Mouse (Mus musculus) brown adipose tissue, adult 24 weeks (tissue): ENCODE results near the gene Stat3. TPM values are rescaled to one million over a fixed set of nuclear protein-coding genes. Genes with fewer than 3 reads are reported as not detected.

ENCODE experiments used
- H3K27ac ChIP-seq: fragments of 200-500 bp; replicated peaks from 2 replicates; pipeline ENCODE4 v1.5.1; 2012; ENCODE audit warnings: low read depth, mild to moderate bottlenecking, low read length
- H3K4me1 ChIP-seq: fragments of 200-500 bp; 2 replicates; pipeline ENCODE4 v1.6.1; 2012; ENCODE audit warnings: low read length, mixed read lengths; ENCODE audit not compliant: control insufficient read depth, insufficient read depth, insufficient read length
- H3K4me3 ChIP-seq: fragments of 200-500 bp; 2 replicates; pipeline ENCODE4 v1.5.1; 2012; ENCODE audit warnings: low read depth, mild to moderate bottlenecking, low read length, moderate library complexity; ENCODE audit not compliant: insufficient read depth
- polyA plus RNA-seq: library from polyadenylated mRNA; stranded (reverse); fragments of >200 nt; gene quantifications from 2 replicates; pipeline ENCODE4 v1.2.4, GENCODE M21; 2012; ENCODE audit not compliant: missing spikeins, insufficient read depth, insufficient read length

Gene Stat3
- polyA plus RNA-seq, 1 experiment = 20.9 TPM

- Histone ChIP-seq H3K4me1 (no peaks in the 10 kb centered on the region), H3K27ac (no peak overlapping the region; the same call in 1 of the 2 replicates), H3K4me3 (no peak overlapping the region)
Observed at GRCm38 (mm10) chr11:100894146-100894918, 45.0 kb downstream of the Stat3 start.

GRCm38 (mm10) chr11:100893482-100893881 is 45.9 kb downstream of the Stat3 start:
- no peak overlapping the region for H3K27ac ChIP-seq
- no peaks in the 10 kb centered on the region for H3K4me1 ChIP-seq
- no peak overlapping the region for H3K4me3 ChIP-seq

- Histone ChIP-seq H3K4me1 (no peaks in the 10 kb centered on the region), H3K27ac (no peak overlapping the region), H3K4me3 (no peak overlapping the region)
Observed at GRCm38 (mm10) chr11:100892435-100892834, 46.9 kb downstream of the Stat3 start.

- H3K4me3 ChIP-seq = no peak overlapping the region
- H3K27ac ChIP-seq = no peak overlapping the region
- H3K4me1 ChIP-seq = no peaks in the 10 kb centered on the region
Observed at GRCm38 (mm10) chr11:100891256-100892123, 47.9 kb downstream of the Stat3 start.

- no peak overlapping the region for H3K27ac ChIP-seq
- no peaks in the 10 kb centered on the region for H3K4me1 ChIP-seq
- H3K4me3 ChIP-seq = no peak overlapping the region
Observed at GRCm38 (mm10) chr11:100890481-100890880, 48.9 kb downstream of the Stat3 start.

GRCm38 (mm10) chr11:100888348-100888820 is 51.0 kb downstream of the Stat3 start:
- Histone ChIP-seq H3K4me3 (no peak overlapping the region), H3K4me1 (no peaks in the 10 kb centered on the region), H3K27ac (no peak overlapping the region)

DNA sequence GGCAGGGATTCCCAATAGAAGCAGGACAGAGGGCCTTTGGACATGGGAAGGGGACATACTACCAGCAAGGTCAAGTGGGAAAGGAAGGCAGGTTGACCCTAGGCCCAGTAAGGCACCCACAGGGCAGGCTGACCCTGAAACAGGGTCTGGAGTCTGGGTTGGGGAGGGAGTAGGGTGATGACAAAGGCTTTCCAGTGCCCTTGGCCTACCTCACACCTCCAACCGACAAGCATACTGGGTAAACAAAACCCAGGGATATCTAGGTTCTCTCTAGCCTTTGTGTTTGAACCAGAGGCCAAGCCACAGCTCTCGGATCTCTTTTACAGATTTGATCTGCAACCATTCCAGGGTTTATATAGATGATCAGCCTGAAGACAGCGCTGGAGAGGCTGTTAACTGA is 51.6 kb downstream of the Stat3 start:
- Histone ChIP-seq H3K4me1 (no peaks in the 10 kb centered on the region), H3K4me3 (no peak overlapping the region), H3K27ac (no peak overlapping the region)

DNA sequence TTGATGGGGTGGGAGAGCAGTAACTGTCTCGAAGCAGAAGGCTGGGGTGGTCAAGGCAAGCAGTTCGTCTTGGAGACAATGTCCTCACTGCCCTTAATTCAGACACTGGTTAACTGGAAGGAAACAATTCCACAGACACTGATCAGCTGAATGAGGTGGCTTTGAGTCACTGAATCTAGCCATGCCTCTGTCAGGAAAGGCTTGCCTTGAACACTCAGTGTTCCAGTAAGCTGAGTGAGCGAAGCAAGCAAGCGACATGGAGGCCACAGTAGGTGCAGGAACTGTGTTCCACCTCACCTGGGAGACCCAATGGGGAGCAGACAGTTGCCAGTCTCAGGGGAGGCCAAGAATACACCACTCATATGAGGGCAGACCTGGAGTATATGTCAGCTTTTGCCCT is 52.1 kb downstream of the Stat3 start:
- Histone ChIP-seq H3K27ac (no peak overlapping the region), H3K4me3 (no peak overlapping the region), H3K4me1 (no peaks in the 10 kb centered on the region)

- Histone ChIP-seq H3K27ac (no peak overlapping the region), H3K4me3 (no peak overlapping the region), H3K4me1 (no peaks in the 10 kb centered on the region)
Observed at GRCm38 (mm10) chr11:100886188-100886740, 53.1 kb downstream of the Stat3 start.

- H3K4me1 ChIP-seq = no peaks in the 10 kb centered on the region
- H3K27ac ChIP-seq = no peak overlapping the region
Observed at GRCm38 (mm10) chr11:100885472-100885871, 53.9 kb downstream of the Stat3 start.

DNA sequence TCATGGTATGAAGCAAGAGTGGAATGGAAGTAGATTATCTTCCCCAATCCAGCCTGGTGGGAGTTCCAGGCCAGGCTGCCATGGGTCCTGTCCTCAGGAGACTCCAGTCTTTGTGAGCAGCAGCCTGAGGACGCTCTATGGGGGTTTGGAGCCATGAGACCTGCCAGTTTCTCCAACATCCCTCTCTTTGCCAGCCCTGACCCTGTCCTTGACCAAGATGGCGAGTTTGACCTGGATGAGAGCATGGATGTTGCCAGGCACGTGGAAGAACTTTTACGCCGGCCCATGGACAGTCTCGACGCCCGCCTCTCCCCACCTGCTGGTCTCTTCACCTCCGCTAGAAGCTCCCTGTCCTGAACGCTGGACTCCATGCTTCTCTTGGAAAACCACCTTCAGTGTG is 55.7 kb downstream of the Stat3 start:
- Histone ChIP-seq H3K27ac (no peak overlapping the region), H3K4me3 (no peak overlapping the region), H3K4me1 (no peaks in the 10 kb centered on the region)

More at GRCm38 (mm10) chr11:100885472-100885871, 53.9 kb downstream of the Stat3 start:
- no peak overlapping the region for H3K4me3 ChIP-seq

GRCm38 (mm10) chr11:100879321-100880078 is 59.8 kb downstream of the Stat3 start:
- no peak overlapping the region for H3K4me3 ChIP-seq
- no peak overlapping the region for H3K27ac ChIP-seq
- no peaks in the 10 kb centered on the region for H3K4me1 ChIP-seq

DNA sequence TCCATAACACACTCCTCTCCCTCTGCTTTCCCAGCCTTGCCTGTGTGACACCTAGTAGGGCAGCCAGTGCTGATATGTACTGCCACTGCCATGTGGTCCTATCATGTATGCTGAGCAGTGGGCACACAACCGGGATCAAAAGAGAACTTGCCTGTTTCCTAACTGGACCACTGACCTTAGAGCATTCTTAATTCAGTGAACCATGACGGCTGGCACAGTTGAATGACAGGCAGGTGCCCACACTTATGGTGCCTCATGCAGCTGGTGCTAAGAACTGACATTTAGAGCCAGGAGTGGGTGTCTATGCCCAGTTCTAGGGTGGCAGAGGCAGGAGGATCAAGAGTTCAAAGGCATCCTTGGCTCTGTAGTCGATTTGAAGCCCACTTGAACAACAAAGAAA is 63.6 kb downstream of the Stat3 start:
- Histone ChIP-seq H3K4me1 (no peaks in the 10 kb centered on the region), H3K27ac (no peak overlapping the region), H3K4me3 (no peak overlapping the region)

DNA sequence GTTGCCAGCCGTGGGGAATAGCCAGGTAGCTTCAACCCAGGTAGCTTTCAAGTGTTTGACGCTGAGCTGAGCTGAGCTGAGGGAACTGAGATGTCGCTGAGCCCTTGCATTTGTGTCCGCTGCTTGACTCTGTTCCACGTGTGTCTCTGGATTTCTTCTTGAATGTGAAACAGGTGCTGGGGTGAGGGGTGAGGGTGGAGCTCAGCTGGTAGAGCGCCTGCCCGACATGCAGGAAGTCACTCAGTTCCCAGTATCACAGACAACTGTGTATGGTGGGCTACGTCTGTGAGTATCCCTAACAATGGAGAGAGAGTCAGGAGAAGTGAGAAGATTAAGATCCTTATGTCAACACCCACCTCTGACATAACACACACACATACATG is 68.4 kb downstream of the Stat3 start:
- Histone ChIP-seq H3K27ac (no peak overlapping the region), H3K4me3 (no peak overlapping the region), H3K4me1 (peaks cover 9% of the 10 kb centered on the region)
